Mouse (Mus musculus) ES-Bruce4 (cell line): ENCODE results near the gene Cirbp. TPM values are rescaled to one million over a fixed set of nuclear protein-coding genes. Genes with fewer than 3 reads are reported as not detected.

ENCODE experiments used
- H3K27ac ChIP-seq: 2 replicates; pipeline ENCODE4 v1.5.1; 2012; ENCODE audit warnings: low read length, inconsistent platforms; ENCODE audit not compliant: insufficient read depth
- H3K27me3 ChIP-seq: 2 replicates; pipeline ENCODE4 v1.6.1; 2012; ENCODE audit warnings: mild to moderate bottlenecking, low read length, inconsistent platforms; ENCODE audit not compliant: control insufficient read depth, poor library complexity, insufficient read depth, severe bottlenecking
- H3K36me3 ChIP-seq: 2 replicates; pipeline ENCODE4 v1.6.1; 2012; ENCODE audit warnings: inconsistent platforms, mild to moderate bottlenecking, low read length, moderate library complexity; ENCODE audit not compliant: control insufficient read depth, poor library complexity, insufficient read depth, severe bottlenecking
- H3K4me1 ChIP-seq: one replicate; pipeline ENCODE4 v1.8.1; 2011; ENCODE audit warnings: low read length; ENCODE audit not compliant: control insufficient read depth, insufficient read depth
- H3K4me3 ChIP-seq: 2 replicates; pipeline ENCODE4 v1.5.1; 2011; ENCODE audit warnings: low read depth, mild to moderate bottlenecking, low read length
- H3K9ac ChIP-seq: 2 replicates; pipeline ENCODE4 v1.6.1; 2012; ENCODE audit warnings: low read depth, mild to moderate bottlenecking, inconsistent platforms; ENCODE audit not compliant: poor library complexity, severe bottlenecking
- H3K9me3 ChIP-seq: replicated peaks from 2 replicates; pipeline ENCODE4 v1.6.1; 2012; ENCODE audit warnings: mild to moderate bottlenecking, low read length, inconsistent platforms; ENCODE audit not compliant: control insufficient read depth, poor library complexity, insufficient read depth, severe bottlenecking
- CTCF ChIP-seq: IDR thresholded peaks from one replicate; pipeline ENCODE4 v1.8.1; 2011; ENCODE audit warnings: low read depth, low read length
- EP300 ChIP-seq: IDR thresholded peaks from 2 replicates; pipeline ENCODE4 v1.6.1; 2011; ENCODE audit warnings: low read depth, low read length; ENCODE audit not compliant: insufficient read depth
- POLR2A ChIP-seq: IDR thresholded peaks from one replicate; pipeline ENCODE4 v1.8.1; 2011; ENCODE audit warnings: low read length; ENCODE audit not compliant: insufficient read depth
- polyA plus RNA-seq: library from polyadenylated mRNA; stranded (reverse); fragments of >200 nt; gene quantifications from 2 replicates; pipeline ENCODE4 v1.2.4, GENCODE M21; 2011; ENCODE audit warnings: low read depth; ENCODE audit not compliant: missing spikeins, insufficient read depth, insufficient read length

The Cirbp gene
- polyA plus RNA-seq, 1 experiment, result 51.9 TPM

- TF ChIP-seq CTCF, result no peak
- TF ChIP-seq EP300, result peak; percentile 41; the same call in 1 of the 2 replicates
- TF ChIP-seq POLR2A, result peak; percentile 27
- peak overlapping the region; percentile 7; the same call in 1 of the 2 replicates for H3K4me3 ChIP-seq
- H3K9ac ChIP-seq, result no peak overlapping the region
- H3K27me3 ChIP-seq, result no peaks in the 10 kb centered on the region
- H3K27ac ChIP-seq, result no peak overlapping the region
- H3K36me3 ChIP-seq, result peaks cover under 1% of the 10 kb centered on the region; the same call in 1 of the 2 replicates
- no peaks in the 10 kb centered on the region for H3K9me3 ChIP-seq
- no peaks in the 10 kb centered on the region for H3K4me1 ChIP-seq
Measured at GRCm38 (mm10) chr10:80131316-80131951, 34.4 kb upstream of the Cirbp start.

- Histone ChIP-seq H3K9ac (no peak overlapping the region), H3K4me3 (no peak overlapping the region; the same call in 1 of the 2 replicates), H3K27me3 (no peaks in the 10 kb centered on the region), H3K36me3 (no peaks in the 10 kb centered on the region; the same call in 1 of the 2 replicates), H3K9me3 (no peaks in the 10 kb centered on the region), H3K4me1 (no peaks in the 10 kb centered on the region), H3K27ac (no peak overlapping the region)
- TF ChIP-seq EP300 (no peak), CTCF (no peak), POLR2A (no peak)
Measured at GRCm38 (mm10) chr10:80131952-80132350, 33.8 kb upstream of the Cirbp start.

DNA sequence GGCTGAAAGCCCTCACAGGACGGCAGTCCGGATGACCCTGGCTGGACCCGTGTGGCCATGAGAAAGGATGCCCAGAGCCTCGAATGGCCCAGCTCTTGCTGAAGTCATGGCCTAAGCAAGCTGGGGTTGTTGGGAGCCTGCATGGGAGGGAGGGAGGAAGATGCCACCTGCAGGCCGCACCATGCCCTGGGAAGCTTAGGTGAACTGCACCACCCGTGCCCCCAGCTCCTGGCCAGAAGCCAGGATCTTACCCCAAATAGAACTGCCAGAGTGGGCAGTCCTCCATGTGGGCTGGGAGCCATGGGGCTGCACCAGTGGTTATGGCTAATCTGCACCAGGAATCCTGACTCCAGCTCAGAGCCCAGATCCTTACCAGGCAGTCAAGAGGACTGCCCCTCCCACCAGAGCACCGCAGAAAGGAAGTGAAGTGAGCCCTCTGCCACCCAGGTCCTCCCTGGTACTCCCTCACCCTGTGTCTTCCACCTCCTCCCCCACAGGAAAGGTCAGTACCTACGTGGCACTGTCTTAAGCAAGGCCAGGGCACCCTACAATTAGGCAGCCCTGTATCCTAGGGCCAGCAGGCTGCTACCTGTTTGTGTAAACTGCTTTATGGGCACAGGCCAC lies 32.4 kb upstream of the Cirbp start:
- no peak overlapping the region for H3K27ac ChIP-seq
- H3K9me3 ChIP-seq, result no peaks in the 10 kb centered on the region
- no peak overlapping the region for H3K9ac ChIP-seq
- no peak overlapping the region for H3K4me3 ChIP-seq
- H3K4me1 ChIP-seq, result no peaks in the 10 kb centered on the region
- TF ChIP-seq EP300 (no peak), CTCF (no peak), POLR2A (no peak)
- no peaks in the 10 kb centered on the region for H3K27me3 ChIP-seq
- H3K36me3 ChIP-seq, result no peaks in the 10 kb centered on the region

DNA sequence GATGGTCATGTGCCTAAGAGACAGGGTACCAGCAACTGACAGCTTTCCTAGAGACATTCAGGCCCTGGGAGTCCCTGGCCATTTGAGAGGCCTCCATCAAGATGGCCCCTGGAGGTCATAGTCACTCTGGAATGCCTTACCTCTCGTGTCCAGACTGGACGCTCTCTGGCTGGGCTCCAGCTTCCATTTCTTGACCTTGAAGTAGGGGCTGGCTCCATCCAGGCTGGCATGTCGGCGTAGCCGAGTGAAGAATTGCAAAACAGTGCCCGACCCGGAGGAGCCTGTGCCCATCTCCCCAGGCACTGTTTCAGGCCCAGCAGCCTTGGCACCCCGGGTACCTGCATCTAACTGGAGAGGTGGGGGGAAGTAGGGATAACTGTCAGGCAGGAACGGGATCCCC lies 31.4 kb upstream of the Cirbp start:
- no peak overlapping the region for H3K4me3 ChIP-seq
- no peaks in the 10 kb centered on the region for H3K27me3 ChIP-seq
- H3K27ac ChIP-seq, result no peak overlapping the region
- TF ChIP-seq EP300 (no peak), CTCF (no peak), POLR2A (no peak)
- H3K9ac ChIP-seq, result no peak overlapping the region
- no peaks in the 10 kb centered on the region for H3K9me3 ChIP-seq
- no peaks in the 10 kb centered on the region for H3K4me1 ChIP-seq
- no peaks in the 10 kb centered on the region for H3K36me3 ChIP-seq

DNA sequence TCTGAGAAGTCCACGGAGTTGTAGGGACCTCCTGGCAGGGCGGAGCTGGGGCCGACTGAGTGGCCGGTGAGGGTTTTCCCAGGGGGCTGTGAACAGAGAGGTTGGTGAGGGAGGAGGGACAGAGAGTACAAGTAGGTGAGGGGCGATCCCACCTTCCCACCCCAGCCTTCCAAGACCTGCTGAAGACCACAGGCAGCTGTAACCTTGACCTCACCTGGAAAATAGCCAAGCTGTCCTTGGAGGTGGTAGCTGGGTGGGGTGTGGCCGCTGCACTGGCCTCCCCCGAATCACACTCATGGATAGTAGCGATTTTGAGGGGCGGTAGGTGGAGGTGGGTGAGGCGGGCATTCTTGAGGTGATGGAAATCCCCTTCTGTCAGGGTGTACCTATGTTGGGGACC lies 30.6 kb upstream of the Cirbp start:
- no peak overlapping the region for H3K4me3 ChIP-seq
- H3K36me3 ChIP-seq, result no peaks in the 10 kb centered on the region
- H3K4me1 ChIP-seq, result no peaks in the 10 kb centered on the region
- H3K27ac ChIP-seq, result no peak overlapping the region
- no peaks in the 10 kb centered on the region for H3K9me3 ChIP-seq
- H3K27me3 ChIP-seq, result no peaks in the 10 kb centered on the region
- TF ChIP-seq CTCF, result no peak
- TF ChIP-seq POLR2A, result no peak
- H3K9ac ChIP-seq, result no peak overlapping the region

- H3K36me3 ChIP-seq, result no peaks in the 10 kb centered on the region
- H3K9ac ChIP-seq, result no peak overlapping the region
- H3K27ac ChIP-seq, result no peak overlapping the region
- no peak overlapping the region for H3K4me3 ChIP-seq
- no peaks in the 10 kb centered on the region for H3K9me3 ChIP-seq
- no peaks in the 10 kb centered on the region for H3K27me3 ChIP-seq
- TF ChIP-seq POLR2A (no peak), CTCF (no peak), EP300 (no peak)
- H3K4me1 ChIP-seq, result no peaks in the 10 kb centered on the region
Measured at GRCm38 (mm10) chr10:80135641-80136040, 30.1 kb upstream of the Cirbp start.
